Mouse (Mus musculus) kidney, embryonic 15.5 days (tissue): ENCODE data around the gene Cd200r1. TPM values are rescaled to one million over a fixed set of nuclear protein-coding genes. Genes with fewer than 3 reads are reported as not detected.
"Not testable (repeated sequence)": the region's sequence is repeated elsewhere in the genome, so short reads cannot be mapped to it uniquely, and the experiment has no call there.

Experiments
- ATAC-seq: fragments of 200-750 bp; cut with Nextera tagmentation; replicated peaks from 2 replicates; pipeline ENCODE4 v1.8.0; 2017; ENCODE audit warnings: moderate TSS enrichment; ENCODE audit not compliant: low FRiP score
- H3K27ac ChIP-seq: fragments of 300-500 bp; sonication (generic); 2 replicates; pipeline ENCODE4 v1.5.1; 2015; ENCODE audit warnings: mild to moderate bottlenecking, inconsistent platforms
- H3K27me3 ChIP-seq: fragments of 300-500 bp; sonication (generic); 2 replicates; pipeline ENCODE4 v1.6.1; 2015; ENCODE audit warnings: inconsistent platforms
- H3K36me3 ChIP-seq: fragments of 300-500 bp; sonication (generic); 2 replicates; pipeline ENCODE4 v1.6.1; 2015; ENCODE audit warnings: inconsistent platforms
- H3K4me1 ChIP-seq: fragments of 300-500 bp; sonication (generic); 2 replicates; pipeline ENCODE4 v1.6.1; 2015; ENCODE audit warnings: inconsistent platforms
- H3K4me2 ChIP-seq: fragments of 300-500 bp; sonication (generic); 2 replicates; pipeline ENCODE4 v1.6.1; 2015; ENCODE audit warnings: moderate library complexity, mild to moderate bottlenecking, inconsistent platforms
- H3K4me3 ChIP-seq: fragments of 300-500 bp; sonication (generic); replicated peaks from 2 replicates; pipeline ENCODE4 v1.5.1; 2015; ENCODE audit warnings: mild to moderate bottlenecking, inconsistent platforms
- H3K9ac ChIP-seq: fragments of 300-500 bp; sonication (generic); 2 replicates; pipeline ENCODE4 v1.6.1; 2015; ENCODE audit warnings: mild to moderate bottlenecking, inconsistent platforms
- H3K9me3 ChIP-seq: fragments of 300-500 bp; sonication (generic); replicated peaks from 2 replicates; pipeline ENCODE4 v1.6.1; 2016; ENCODE audit warnings: inconsistent platforms
- WGBS: fragments of 180-500 bp; shearing (Covaris S2); methylation state at CpG from one replicate; pipeline ENCODE4 v1.1.7; 2015; ENCODE audit warnings: mixed read lengths; 5-methylcytosine and 5-hydroxymethylcytosine counted together
- polyA plus RNA-seq: library from polyadenylated mRNA; unstranded; fragments of >200 nt; fragmentation: Nextera tagmentation; extraction: Ambion mirVana; gene quantifications from 2 replicates; pipeline ENCODE4 v1.2.1, GENCODE M21; 2015

Gene Cd200r1
- polyA plus RNA-seq, 1 experiment from 2014 or later: 0.62 TPM

DNA sequence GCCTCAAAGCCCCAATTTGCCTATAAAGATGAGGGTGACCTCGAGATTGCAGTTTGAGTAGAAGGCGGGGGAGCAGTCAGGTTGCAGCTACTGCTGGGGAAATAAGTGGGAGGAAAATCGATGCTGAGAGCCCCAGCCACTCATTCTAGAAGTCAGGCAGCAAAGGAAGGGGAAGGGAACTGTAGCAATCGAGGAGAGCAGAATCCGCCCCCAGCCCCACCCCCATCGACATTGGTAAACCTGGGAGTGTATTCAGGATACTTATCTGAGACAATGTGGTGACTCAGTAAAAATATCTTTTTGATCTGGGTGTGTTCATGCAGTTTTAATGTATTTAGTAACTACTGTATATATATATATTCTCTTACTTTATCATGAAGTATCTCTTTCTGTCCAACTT, 7.0 kb downstream of the Cd200r1 start:
- Histone ChIP-seq H3K4me3 (no peak overlapping the region), H3K9ac (no peak overlapping the region), H3K4me1 (no peaks in the 10 kb centered on the region), H3K9me3 (no peaks in the 10 kb centered on the region), H3K36me3 (no peaks in the 10 kb centered on the region), H3K27me3 (no peaks in the 10 kb centered on the region), H3K27ac (no peak overlapping the region), H3K4me2 (no peak overlapping the region)
- ATAC-seq: no peak
- 70% methylated on average over 6 of the region's 6 CpGs for WGBS

DNA sequence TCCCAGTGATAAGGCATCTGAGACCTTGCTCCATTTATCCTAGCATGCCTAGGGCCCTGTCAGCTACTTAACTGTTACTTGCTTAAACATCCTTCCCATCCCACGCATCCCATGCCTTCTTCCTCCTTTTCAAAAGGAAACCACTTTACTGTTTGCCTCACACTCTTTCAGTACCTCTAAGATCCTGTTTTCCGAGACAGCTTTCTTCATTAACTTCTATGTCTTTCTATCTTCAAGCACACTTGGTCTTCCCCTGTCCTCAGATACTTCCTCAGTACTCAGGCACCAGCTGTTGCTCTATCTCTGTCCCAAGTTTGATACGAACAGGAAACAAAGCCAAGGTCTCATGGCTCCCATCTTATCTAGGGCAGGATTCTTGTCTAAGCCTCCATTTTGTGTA, 8.1 kb downstream of the Cd200r1 start:
- no peak for ATAC-seq
- WGBS: 85% methylated on average over 3 of the region's 3 CpGs

DNA sequence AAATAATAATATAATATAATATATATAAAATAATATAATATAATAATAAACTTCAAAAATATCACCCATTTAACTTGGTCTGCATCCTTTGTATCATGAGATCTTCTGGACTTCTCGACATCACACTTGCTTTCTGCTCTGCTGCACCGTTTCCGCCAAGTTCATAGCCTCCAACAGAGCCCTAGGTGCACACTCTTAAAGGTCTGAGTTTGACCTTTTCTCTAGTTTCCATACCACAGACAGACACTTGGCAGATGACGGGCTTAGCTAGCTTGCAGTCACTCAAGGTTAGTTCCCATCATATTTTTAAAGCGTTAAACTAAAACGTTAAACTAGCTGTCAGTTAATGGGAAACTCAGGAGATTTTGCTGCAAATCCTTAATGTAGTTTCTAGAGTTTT, 8.7 kb downstream of the Cd200r1 start:
- no peaks in the 10 kb centered on the region for H3K27me3 ChIP-seq
- H3K9me3 ChIP-seq: no peaks in the 10 kb centered on the region
- no peaks in the 10 kb centered on the region for H3K36me3 ChIP-seq
- H3K27ac ChIP-seq: no peak overlapping the region
- H3K4me1 ChIP-seq: no peaks in the 10 kb centered on the region
- no peak for ATAC-seq
- H3K4me3 ChIP-seq: no peak overlapping the region
- H3K4me2 ChIP-seq: no peak overlapping the region
- H3K9ac ChIP-seq: no peak overlapping the region
- WGBS: 82% methylated on average over 6 of the region's 6 CpGs

More for the DNA sequence above, 8.1 kb downstream of the Cd200r1 start:
- Histone ChIP-seq H3K27ac (no peak overlapping the region), H3K36me3 (no peaks in the 10 kb centered on the region), H3K9ac (no peak overlapping the region), H3K9me3 (no peaks in the 10 kb centered on the region), H3K27me3 (no peaks in the 10 kb centered on the region), H3K4me3 (no peak overlapping the region), H3K4me1 (no peaks in the 10 kb centered on the region), H3K4me2 (no peak overlapping the region)

DNA sequence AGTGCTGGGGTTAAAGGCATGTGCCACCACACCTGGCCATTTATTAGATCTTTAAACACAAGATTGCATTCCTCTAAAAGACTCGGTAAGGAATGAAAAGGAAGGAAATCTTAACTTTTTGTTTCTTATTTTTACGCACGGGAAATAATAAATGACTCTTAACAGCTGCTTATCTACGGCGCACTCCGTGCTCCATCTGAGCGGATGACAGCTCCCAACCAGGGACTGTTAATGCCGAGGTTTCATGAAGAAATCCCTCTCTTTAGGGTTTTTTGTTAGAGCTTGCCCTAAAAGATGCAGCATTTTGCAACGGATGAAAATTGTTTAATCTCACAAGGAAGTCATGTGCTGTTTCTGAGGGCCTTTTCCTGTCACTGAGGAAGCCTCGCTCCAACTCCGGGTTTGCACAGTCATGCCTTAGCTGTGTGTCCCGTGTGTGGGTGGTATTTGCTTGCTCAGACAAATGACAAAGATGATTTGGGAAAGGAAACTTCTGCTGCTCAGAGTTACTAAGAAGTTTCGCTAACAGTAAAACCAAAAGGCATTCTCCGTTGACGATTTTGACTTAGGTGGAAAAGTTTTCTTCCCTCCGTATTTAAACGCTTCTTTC, 13.1 kb downstream of the Cd200r1 start:
- Histone ChIP-seq H3K4me1 (no peaks in the 10 kb centered on the region), H3K9me3 (no peaks in the 10 kb centered on the region), H3K4me2 (peak overlapping the region; percentile 38), H3K9ac (no peak overlapping the region), H3K27ac (no peak overlapping the region), H3K36me3 (no peaks in the 10 kb centered on the region), H3K27me3 (no peaks in the 10 kb centered on the region), H3K4me3 (no peak overlapping the region)
- ATAC-seq: no peak
- WGBS: 60% methylated on average over 17 of the region's 17 CpGs

DNA sequence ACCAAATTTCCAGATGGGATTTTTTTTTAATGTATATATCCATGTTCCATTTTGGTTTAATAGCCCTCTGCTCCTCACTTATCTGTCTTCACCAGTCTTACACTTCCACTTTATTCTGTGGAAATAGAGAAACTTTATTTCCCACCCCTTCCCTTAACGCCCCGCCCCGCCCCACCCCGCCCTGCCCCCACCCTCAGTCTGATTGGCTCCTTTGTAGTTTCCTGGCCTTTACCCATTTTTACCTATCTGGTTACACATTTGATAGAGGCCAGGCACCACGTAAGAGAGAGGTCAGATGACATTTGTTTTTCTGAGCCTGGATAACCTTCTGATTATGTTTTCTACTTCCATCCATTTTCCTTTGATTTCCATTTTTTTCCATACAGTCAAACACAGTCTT, 14.0 kb downstream of the Cd200r1 start:
- no peaks in the 10 kb centered on the region for H3K36me3 ChIP-seq
- ATAC-seq: no peak
- H3K4me1 ChIP-seq: no peaks in the 10 kb centered on the region
- no peaks in the 10 kb centered on the region for H3K9me3 ChIP-seq
- no peak overlapping the region for H3K9ac ChIP-seq
- no peak overlapping the region for H3K4me3 ChIP-seq
- no peak overlapping the region for H3K4me2 ChIP-seq
- 85% methylated on average over 5 of the region's 5 CpGs for WGBS
- no peak overlapping the region for H3K27ac ChIP-seq
- H3K27me3 ChIP-seq: no peaks in the 10 kb centered on the region

DNA sequence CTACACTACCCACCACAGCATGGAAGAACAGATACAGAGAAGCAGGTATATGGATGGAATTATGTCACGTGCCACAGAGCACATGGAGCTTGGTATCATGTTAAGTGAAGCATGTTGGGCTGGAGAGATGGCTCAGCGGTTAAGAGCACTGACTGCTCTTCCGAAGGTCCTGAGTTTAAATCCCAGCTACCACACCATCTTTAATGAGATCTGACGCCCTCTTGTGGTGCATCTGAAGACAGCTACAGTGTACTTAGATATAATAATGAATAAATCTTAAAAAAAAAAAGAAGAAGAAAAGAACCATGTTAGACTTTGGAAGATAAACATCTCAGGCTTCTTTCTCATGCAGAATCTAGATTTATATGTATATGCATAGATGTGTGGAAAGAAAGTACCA, 15.2 kb downstream of the Cd200r1 start:
- Histone ChIP-seq H3K4me3 (no peak overlapping the region), H3K9me3 (no peaks in the 10 kb centered on the region), H3K27ac (no peak overlapping the region), H3K4me2 (no peak overlapping the region), H3K4me1 (no peaks in the 10 kb centered on the region), H3K9ac (no peak overlapping the region), H3K36me3 (no peaks in the 10 kb centered on the region), H3K27me3 (no peaks in the 10 kb centered on the region)
- 66% methylated on average over 4 of the region's 4 CpGs for WGBS
- ATAC-seq: no peak

DNA sequence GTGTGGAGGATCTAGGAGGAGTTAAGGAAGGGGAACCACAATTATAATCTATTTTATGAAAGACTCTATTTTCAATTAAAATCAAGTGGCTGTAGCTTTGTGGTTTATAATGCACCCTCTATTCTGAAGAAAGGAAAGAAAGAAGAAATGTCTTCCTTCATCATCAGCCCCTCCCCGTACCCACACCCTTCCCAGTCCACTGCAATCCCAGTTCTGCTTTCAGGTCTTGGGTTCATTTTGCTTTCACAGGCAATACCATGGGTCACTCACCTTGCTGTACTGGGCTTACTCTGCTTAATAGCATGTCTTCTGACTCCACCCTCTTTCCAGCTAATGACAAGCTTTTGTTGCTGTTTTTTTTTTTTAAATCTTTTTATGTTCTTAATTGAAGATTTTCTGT, 21.4 kb downstream of the Cd200r1 start:
- 92% methylated on average over 1 of the region's 1 CpGs for WGBS
- no peak overlapping the region for H3K9ac ChIP-seq
- no peak overlapping the region for H3K27ac ChIP-seq
- no peaks in the 10 kb centered on the region for H3K36me3 ChIP-seq
- no peak for ATAC-seq
- no peak overlapping the region for H3K4me2 ChIP-seq
- H3K9me3 ChIP-seq: no peaks in the 10 kb centered on the region
- no peaks in the 10 kb centered on the region for H3K4me1 ChIP-seq
- H3K4me3 ChIP-seq: no peak overlapping the region
- no peaks in the 10 kb centered on the region for H3K27me3 ChIP-seq

DNA sequence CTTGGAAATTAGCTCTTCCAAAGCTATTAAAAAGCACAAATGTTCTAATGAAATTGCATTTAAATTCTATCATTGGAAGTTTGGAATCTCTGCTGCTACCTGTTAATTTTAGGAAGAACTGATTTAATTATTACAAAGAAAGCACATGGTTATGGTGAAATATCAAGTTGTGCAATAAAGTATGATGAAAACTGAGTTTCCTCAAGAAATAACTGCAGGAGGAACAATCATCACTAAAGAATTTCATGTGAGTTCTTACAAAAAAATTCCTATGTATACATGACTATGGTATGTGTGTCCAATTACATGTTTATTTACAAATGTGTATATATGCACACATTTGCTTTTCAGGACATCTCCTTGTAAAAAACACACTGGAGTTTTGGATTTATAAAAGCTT, 28.9 kb downstream of the Cd200r1 start:
- no peak overlapping the region for H3K9ac ChIP-seq
- H3K4me3 ChIP-seq: no peak overlapping the region
- no peak overlapping the region for H3K27ac ChIP-seq
- no peak overlapping the region for H3K4me2 ChIP-seq
- H3K9me3 ChIP-seq: no peaks in the 10 kb centered on the region
- no peaks in the 10 kb centered on the region for H3K36me3 ChIP-seq
- ATAC-seq: no peak
- no peaks in the 10 kb centered on the region for H3K27me3 ChIP-seq
- H3K4me1 ChIP-seq: no peaks in the 10 kb centered on the region

DNA sequence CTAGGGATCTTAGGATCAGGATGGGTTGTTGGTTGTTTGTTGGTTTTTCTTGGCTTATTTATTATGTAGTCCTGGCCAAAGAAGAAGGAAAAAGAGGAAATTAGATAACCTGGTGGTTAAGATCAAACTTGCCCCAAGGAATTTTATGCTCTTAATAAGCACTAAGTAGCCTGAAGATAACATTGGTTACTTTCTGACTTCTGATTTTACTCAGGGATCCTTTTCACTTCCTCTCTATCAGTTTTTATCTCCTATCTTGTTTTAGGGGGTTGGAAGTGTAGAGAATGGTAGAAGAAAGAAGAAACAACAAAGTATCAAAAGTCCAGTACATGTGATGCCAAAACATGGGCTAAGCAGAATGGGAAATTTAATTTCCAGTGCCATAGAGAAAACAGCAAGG, 40.4 kb downstream of the Cd200r1 start:
- ATAC-seq: no peak
- Histone ChIP-seq H3K9ac (no peak overlapping the region), H3K27me3 (no peaks in the 10 kb centered on the region), H3K9me3 (no peaks in the 10 kb centered on the region), H3K4me2 (no peak overlapping the region), H3K4me3 (no peak overlapping the region), H3K4me1 (no peaks in the 10 kb centered on the region), H3K27ac (no peak overlapping the region), H3K36me3 (no peaks in the 10 kb centered on the region)

DNA sequence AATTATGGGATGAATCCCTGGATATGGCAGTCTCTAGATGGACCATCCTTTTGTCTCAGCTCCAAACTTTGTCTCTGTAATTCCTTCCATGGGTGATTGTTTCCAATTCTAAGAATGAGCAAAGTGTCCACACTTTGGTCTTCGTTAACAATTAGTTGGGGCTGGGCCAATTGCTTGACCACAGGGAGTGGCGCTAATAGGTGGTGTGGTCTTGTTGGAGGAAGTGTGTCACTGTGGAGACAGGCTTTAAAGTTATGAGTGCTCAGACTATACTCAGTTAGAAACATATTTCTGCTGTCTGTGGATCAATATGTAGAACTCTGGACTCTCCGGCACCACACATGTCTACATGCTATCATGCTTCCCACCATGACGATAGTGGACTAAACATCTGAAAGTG, 44.7 kb downstream of the Cd200r1 start:
- H3K9me3 ChIP-seq, H3K4me2 ChIP-seq, H3K4me1 ChIP-seq, H3K27me3 ChIP-seq, ATAC-seq, H3K36me3 ChIP-seq, H3K4me3 ChIP-seq, H3K9ac ChIP-seq, H3K27ac ChIP-seq: not testable (repeated sequence)
- 94% methylated on average over 4 of the region's 4 CpGs for WGBS

DNA sequence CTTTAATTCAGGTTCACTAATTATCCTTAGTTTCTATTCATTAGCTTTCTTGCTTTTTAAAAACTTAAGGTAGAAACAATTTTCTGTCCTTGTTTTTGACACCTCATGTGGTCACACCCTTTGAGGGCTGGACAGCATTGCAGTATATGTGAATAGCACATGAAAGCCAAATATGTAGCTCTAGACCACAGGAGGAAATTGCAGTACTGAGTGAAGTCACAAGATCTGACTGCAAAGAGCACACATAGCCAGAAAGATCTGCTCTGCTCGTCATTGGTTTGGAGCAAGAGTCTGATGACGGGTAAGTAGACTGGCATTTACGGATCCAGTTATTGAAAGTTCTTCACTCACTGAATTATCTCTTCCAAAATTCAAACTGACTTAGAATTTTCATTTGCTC, 46.0 kb downstream of the Cd200r1 start, which contains the start of gene Cd200r4:
Cd200r4 (plus strand) TSS at position 190 of the 400 bp plus-strand sequence.
- Histone ChIP-seq H3K9ac (no peak within 1 kb of the TSS), H3K27ac (no peak within 1 kb of the TSS), H3K27me3 (no peaks in the 10 kb centered on the region), H3K36me3 (no peaks in the 10 kb centered on the region), H3K4me1 (no peaks in the 10 kb centered on the region), H3K4me2 (no peak within 1 kb of the TSS), H3K4me3 (no peak within 1 kb of the TSS), H3K9me3 (no peaks in the 10 kb centered on the region)
- ATAC-seq: no peak
- 85% methylated on average over 3 of the region's 3 CpGs for WGBS

DNA sequence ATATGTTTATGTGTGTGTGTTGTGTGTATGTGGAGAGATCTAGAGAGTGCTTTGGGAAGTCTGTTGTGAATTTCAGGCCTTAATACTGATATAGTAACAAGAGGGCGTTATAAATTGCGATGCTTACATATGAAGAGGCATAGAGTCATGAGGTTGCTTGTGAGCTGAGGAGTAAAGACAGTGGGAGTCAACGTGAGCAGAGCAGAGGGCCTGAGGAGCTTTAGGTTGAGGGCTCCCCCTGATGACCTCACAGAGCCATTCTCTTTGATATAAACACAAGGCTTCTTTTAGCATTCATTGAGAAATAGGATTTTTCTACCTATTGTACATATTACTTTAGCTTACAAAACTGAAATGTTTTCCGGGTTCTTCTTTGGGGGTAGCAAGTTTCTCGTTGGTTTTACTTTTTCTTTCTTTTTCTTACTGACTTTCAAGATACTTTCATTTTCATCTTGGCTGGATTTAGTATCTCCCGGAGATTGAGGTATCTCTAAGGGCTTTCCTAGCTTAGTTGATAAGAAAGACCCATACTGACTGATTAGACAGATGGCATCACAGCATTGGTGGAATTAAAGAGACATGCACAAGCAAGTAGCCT, 47.0 kb downstream of the Cd200r1 start:
- no peak for ATAC-seq
- no peak overlapping the region for H3K9ac ChIP-seq
- no peaks in the 10 kb centered on the region for H3K36me3 ChIP-seq
- H3K9me3 ChIP-seq: no peaks in the 10 kb centered on the region
- no peak overlapping the region for H3K4me2 ChIP-seq
- H3K27me3 ChIP-seq: no peaks in the 10 kb centered on the region
- no peak overlapping the region for H3K4me3 ChIP-seq
- H3K4me1 ChIP-seq: no peaks in the 10 kb centered on the region
- 85% methylated on average over 6 of the region's 6 CpGs for WGBS
- no peak overlapping the region for H3K27ac ChIP-seq

DNA sequence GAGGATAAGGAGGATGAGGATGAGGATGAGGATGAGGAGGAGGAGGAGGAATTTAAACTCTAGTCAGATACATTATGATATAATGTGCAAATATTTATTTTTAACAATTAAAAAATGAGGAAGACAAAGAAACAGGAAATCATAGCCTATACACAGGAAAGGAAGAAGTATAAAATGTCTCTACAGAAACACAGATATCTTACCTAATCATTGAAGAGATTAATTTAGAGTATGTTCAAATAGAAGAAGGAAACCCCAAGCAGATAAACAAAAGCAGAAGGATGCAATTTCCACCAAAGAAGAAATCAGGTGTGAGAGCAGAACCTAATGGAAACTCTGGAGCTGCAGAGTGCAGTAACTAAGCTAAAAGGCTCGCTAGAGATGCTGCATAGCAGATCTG, 52.5 kb downstream of the Cd200r1 start:
- H3K4me1 ChIP-seq: no peaks in the 10 kb centered on the region
- H3K27me3 ChIP-seq: no peaks in the 10 kb centered on the region
- WGBS: 51% methylated on average over 1 of the region's 1 CpGs
- H3K4me2 ChIP-seq: no peak overlapping the region
- ATAC-seq: no peak
- H3K9me3 ChIP-seq: no peaks in the 10 kb centered on the region
- no peak overlapping the region for H3K4me3 ChIP-seq
- H3K9ac ChIP-seq: no peak overlapping the region
- no peaks in the 10 kb centered on the region for H3K36me3 ChIP-seq
- H3K27ac ChIP-seq: no peak overlapping the region
